Mouse (Mus musculus): ENCODE results near the gene Efemp2.
"Not testable (repeated sequence)": the region's sequence is repeated elsewhere in the genome, so short reads cannot be mapped to it uniquely, and the experiment has no call there.

Gene Efemp2

GRCm38 (mm10) chr19:5480016-5480415, 6.3 kb downstream of the Efemp2 start:
- DNase-seq = no peak

GRCm38 (mm10) chr19:5481398-5481797, 7.6 kb downstream of the Efemp2 start:
- DNase-seq = no peak

- DNase-seq = no peak
These were observed 9.9 kb downstream of the Efemp2 start for GRCm38 (mm10) chr19:5483386-5484359.

GRCm38 (mm10) chr19:5484496-5484895, 10.7 kb downstream of the Efemp2 start:
- DNase-seq = no peak

- DNase-seq = no peak
These were observed 11.6 kb downstream of the Efemp2 start for GRCm38 (mm10) chr19:5485371-5485770.

GRCm38 (mm10) chr19:5485821-5486220, 12.1 kb downstream of the Efemp2 start:
- no peak for DNase-seq

GRCm38 (mm10) chr19:5486286-5486685, 12.5 kb downstream of the Efemp2 start:
- peak in 1 of 2 experiments; percentile 29 for DNase-seq

- DNase-seq = no peak
These were observed 13.0 kb downstream of the Efemp2 start for GRCm38 (mm10) chr19:5486771-5487170.

GRCm38 (mm10) chr19:5487768-5488550, 14.2 kb downstream of the Efemp2 start, which contains the start of gene Mus81:
Mus81 (minus strand) TSS chr19:5488402.
- DNase-seq = peak; percentile 98 to 99

- peak; percentile 99 for DNase-seq
These were observed 15.3 kb downstream of the Efemp2 start for GRCm38 (mm10) chr19:5488878-5489571.

GRCm38 (mm10) chr19:5489721-5490120, 16.0 kb downstream of the Efemp2 start:
- not testable (repeated sequence) for DNase-seq

GRCm38 (mm10) chr19:5490313-5490897, 16.7 kb downstream of the Efemp2 start, which contains the start of gene Cfl1:
Cfl1 (plus strand) TSS chr19:5490455.
- DNase-seq = peak; percentile 96

- DNase-seq = peak; percentile 90 to 92
These were observed 17.3 kb downstream of the Efemp2 start for GRCm38 (mm10) chr19:5490898-5491708.

GRCm38 (mm10) chr19:5492641-5493040, 18.9 kb downstream of the Efemp2 start:
- no peak for DNase-seq

- DNase-seq = peak; percentile 29 to 60
These were observed 19.6 kb downstream of the Efemp2 start for GRCm38 (mm10) chr19:5493301-5493721.

- DNase-seq = peak; percentile 66 to 68
These were observed 20.6 kb downstream of the Efemp2 start for GRCm38 (mm10) chr19:5494314-5494713.

- no peak for DNase-seq
These were observed 21.7 kb downstream of the Efemp2 start for GRCm38 (mm10) chr19:5495353-5496051.

GRCm38 (mm10) chr19:5496052-5496370, 22.3 kb downstream of the Efemp2 start:
- DNase-seq = no peak

- DNase-seq = no peak
These were observed 26.6 kb downstream of the Efemp2 start for GRCm38 (mm10) chr19:5500330-5500875.

- DNase-seq = no peak
These were observed 29.9 kb downstream of the Efemp2 start, which contains the start of gene 1700020D05Rik for GRCm38 (mm10) chr19:5503687-5504086. 1700020D05Rik (minus strand) TSS chr19:5503787.
